Mouse (Mus musculus): ENCODE results near the gene Nanp.

Gene Nanp

GRCm38 (mm10) chr2:151000402-151001178 is 38.6 kb downstream of the Nanp start:
- in situ Hi-C loops (cut with MboI, MseI), result loop anchor here (25.0 kb wide), 1 partner anchor 863 kb away; the partner anchor contains the start of gene Zfp120

- in situ Hi-C loops (cut with MboI, MseI), result no loop called here
Measured at GRCm38 (mm10) chr2:150999021-150999420, 40.2 kb downstream of the Nanp start.

- in situ Hi-C loops (cut with MboI, MseI), result no loop called here
Measured at GRCm38 (mm10) chr2:150997618-150998017, 41.6 kb downstream of the Nanp start.

GRCm38 (mm10) chr2:150995324-150995723 is 43.9 kb downstream of the Nanp start:
- in situ Hi-C loops (cut with MboI, MseI), result no loop called here

DNA sequence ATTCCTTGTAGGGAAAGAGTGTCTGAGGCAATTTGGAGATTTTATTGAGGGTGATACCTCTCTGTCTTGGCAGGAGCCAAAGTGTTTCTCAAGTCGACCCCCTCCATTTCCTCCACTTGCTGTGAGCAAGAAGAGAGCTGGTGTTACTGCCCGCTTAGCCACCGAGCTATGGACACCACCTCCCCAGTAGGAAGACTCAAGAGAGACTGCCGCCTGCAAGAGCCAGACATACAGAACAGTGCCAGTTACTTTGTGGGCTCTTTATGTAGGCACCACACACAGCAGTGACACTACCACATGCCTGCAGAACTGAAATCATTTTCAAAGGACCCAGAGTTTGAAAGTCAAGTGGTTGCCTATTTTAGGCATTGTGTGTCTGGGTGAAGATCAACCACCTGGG is 48.1 kb downstream of the Nanp start:
- in situ Hi-C loops (cut with MboI, MseI), result no loop called here

DNA sequence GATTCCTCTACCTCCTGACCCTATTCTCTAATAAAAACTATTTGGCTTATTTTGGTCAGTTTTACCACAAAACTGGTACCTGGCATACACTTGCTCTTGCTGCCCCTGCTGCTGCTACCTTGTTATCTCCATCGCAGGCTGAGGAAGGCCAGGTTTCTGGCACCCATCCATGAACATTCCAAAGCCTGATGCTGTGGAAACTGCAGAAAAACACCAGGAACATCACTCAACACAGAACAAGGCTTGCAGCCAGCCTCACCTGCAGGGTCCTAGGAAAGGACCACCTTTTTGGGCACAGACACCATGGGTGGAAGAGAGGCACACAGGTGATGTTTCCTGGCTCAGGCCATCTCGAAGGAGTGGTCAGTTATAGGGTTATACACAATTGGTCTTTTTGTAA is 48.7 kb downstream of the Nanp start:
- in situ Hi-C loops (cut with MboI, MseI), result no loop called here

DNA sequence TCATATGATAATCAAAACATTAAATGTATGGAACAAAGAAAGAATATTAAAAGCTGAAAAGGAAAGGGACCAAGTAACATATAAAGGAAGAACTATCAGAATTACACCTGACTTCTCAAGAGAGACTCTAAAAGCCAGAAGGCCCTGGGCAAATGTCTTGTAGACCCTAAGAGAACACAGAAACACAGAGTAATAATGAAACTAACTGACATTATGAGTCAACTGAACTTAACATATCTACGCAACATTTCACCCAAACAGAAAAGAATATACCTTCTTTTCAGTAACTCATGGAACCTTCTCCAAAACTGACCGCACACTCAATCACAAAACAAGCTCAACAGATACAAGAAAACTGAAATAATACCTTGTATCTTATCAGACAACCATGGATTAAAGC is 53.8 kb downstream of the Nanp start:
- in situ Hi-C loops (cut with MboI, MseI), result loop anchor here (10.0 kb wide), 1 partner anchor 709 kb away; no protein-coding TSS in a partner anchor

GRCm38 (mm10) chr2:150982051-150982450 is 57.1 kb downstream of the Nanp start:
- in situ Hi-C loops (cut with MboI, MseI), result loop anchor here (10.0 kb wide), 1 partner anchor 713 kb away; no protein-coding TSS in a partner anchor

DNA sequence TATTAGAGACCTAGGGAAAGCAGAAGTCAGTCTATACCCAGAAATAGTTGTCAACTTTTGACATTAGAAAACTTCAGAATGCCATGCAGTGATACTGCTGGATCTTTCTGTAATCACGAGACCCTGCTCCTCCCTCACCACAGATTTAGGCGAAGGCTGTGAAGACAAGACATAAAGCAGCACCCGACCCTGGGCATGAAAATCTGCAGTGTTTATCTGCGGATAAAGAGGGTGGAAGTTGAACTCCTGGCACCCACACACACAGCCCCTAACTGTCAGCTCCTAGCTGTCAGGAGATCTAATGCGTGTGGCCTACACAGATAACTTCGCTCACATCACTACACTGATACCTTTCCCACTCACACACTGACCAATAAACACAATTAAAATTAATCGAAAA is 57.7 kb downstream of the Nanp start:
- in situ Hi-C loops (cut with MboI, MseI), result loop anchor here (10.0 kb wide), 1 partner anchor 713 kb away; no protein-coding TSS in a partner anchor

DNA sequence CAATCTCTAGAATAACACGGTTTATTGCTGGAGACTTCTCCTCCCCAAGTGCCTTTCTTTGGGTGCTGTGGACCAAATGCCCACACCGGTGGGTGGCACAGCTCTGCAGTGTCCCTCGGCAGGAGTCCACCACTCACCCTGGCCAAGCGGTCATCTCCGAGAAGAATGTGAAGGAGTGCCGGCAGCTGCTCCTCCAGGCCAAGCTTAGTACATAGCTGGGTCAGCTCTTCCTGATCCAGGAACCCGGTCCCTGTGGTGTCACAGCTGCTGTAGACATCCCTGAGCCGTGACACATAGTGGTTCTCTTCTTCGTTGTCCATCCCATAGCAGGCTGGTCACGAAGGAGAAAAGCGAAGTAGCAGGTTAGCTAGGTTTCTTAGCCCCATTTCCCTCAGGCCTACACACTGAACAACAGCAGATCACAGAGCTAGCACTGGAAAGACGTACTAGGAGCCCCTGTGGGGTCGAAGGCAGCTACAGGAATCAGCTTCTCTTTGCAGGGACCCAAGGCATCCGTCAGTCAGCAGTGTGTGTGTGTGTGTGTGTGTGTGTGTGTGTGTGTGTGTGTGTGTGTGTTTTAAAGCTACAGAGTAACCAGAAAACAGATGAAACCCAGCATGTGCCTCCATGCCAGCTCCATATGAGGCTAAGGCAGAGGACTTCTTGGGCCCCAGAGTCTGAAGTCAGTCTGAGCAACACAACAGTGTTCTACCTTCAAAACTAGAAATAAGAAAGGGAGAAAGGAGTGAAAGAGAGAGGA is 59.2 kb downstream of the Nanp start:
- in situ Hi-C loops (cut with MboI, MseI), result loop anchor here (10.0 kb wide), 1 partner anchor 715 kb away; no protein-coding TSS in a partner anchor
